Mouse (Mus musculus): Measurements from ENCODE around the gene Armcx4.

GRCm38 (mm10) chrX:134690871-134691539 lies 4.7 kb downstream of the Armcx4 start:
- TF ChIP-seq CTCF (IDR thresholded peaks at IDR 0.05; ENCODE audit: low read depth, low read length) (no peak), POLR2A (IDR thresholded peaks at IDR 0.05; ENCODE audit: extremely low read depth, insufficient read depth, low read length) (no peak)
